Mouse (Mus musculus): ENCODE data around the gene Arl3.
A peak's percentile ranks its signal among the peaks of the same experiment; 100 is the strongest.

DNA sequence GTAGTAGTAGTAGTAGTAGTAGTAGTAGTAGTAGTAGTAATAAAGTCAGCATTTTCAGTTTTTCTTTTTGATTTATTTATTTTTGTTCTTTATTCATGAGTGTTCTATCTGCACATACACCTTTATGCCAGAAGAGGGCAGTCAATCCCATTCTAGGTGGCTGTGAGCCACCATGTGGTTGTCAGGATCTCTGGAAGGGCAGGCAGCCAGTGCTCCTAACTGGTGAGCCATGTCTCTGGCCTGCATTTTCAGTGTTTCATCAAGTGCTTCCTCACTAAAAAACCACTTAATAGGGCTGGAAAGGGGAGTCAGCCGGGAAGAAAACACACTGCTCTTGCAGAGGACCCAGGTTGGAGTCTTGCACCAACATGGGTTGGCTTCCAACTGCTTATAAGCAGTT is 10.9 kb downstream of the Arl3 start:
- TF ChIP-seq CTCF (IDR thresholded peaks at IDR 0.05; ENCODE audit: control insufficient read depth, insufficient read depth, insufficient read length) (peak; percentile 61), MYOG (IDR thresholded peaks at IDR 0.05; ENCODE audit: control insufficient read depth, extremely low read depth, insufficient read length) (no peak), USF1 (IDR thresholded peaks at IDR 0.05; ENCODE audit: low read depth) (no peak), MAX (IDR thresholded peaks at IDR 0.05) (peak; percentile 47), MYOD1 (IDR thresholded peaks at IDR 0.05; ENCODE audit: control insufficient read depth, insufficient read length, low read depth) (no peak), CEBPB (IDR thresholded peaks at IDR 0.05; ENCODE audit: low read depth) (no peak), FOSL1 (IDR thresholded peaks at IDR 0.05; ENCODE audit: insufficient read depth, low read length, poor library complexity, severe bottlenecking) (no peak)

All from C2C12 (cell line).